Mouse (Mus musculus): ENCODE measurements around the gene Vps45.

DNA sequence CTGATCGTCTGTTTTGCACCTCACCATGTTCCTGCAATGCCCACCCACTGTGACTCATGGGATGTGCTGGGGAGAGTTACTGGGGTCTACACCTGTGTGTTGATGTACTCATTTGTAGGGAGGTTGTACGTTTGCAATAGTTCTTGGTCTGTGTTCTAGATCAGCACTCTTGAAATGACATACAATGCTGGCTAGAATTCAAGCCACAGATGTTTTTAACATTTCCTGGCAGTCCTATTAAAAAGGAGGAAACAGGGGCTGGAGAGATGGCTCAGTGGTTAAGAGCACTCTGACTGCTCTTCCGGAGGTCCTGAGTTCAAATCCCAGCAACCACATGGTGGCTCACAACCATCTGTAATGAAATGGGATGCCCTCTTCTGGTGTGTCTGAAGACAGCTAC, 104.7 kb downstream of the Vps45 start:
- no peak for TF ChIP-seq CTCF (IDR thresholded peaks at IDR 0.05; ENCODE audit: control insufficient read depth, insufficient read depth, insufficient replicate concordance, low read depth, low read length)
- no peak for TF ChIP-seq POLR2A (IDR thresholded peaks at IDR 0.05; ENCODE audit: control insufficient read depth, low read depth, low read length)
